Comparison of ENCODE assay signal across 31 mouse cellular contexts in genomic region chr6:147615306-147615705, GRCm38 (mm10).
"Had no signal": no experiment of that assay in that cellular context is flagged by ENCODE, and none has a peak within 500 bp of the region (broad histone marks: within the 10 kb centered on the region; RNA-seq: fewer than 3 reads in every experiment).

No protein-coding gene starts in this region.

- H3K4me1 ChIP-seq: limb, embryonic 10.5 days; limb, embryonic 12.5 days; limb, embryonic 13.5 days; limb, embryonic 15.5 days; liver, embryonic 12.5 days; liver, embryonic 13.5 days; liver, embryonic 15.5 days; lung, embryonic 15.5 days; midbrain, embryonic 10.5 days; midbrain, embryonic 12.5 days; midbrain, embryonic 15.5 days; neural tube, embryonic 12.5 days had no signal

- H3K27ac ChIP-seq: left cerebral cortex, adult 2 months; limb, embryonic 10.5 days; limb, embryonic 12.5 days; limb, embryonic 13.5 days; limb, embryonic 15.5 days; liver, embryonic 12.5 days; liver, embryonic 13.5 days; liver, embryonic 14.5 days; liver, embryonic 15.5 days; lung, embryonic 15.5 days; macrophage; midbrain, embryonic 10.5 days; midbrain, embryonic 12.5 days; midbrain, embryonic 15.5 days; neural tube, embryonic 12.5 days had no signal

- H3K4me3 ChIP-seq: left cerebral cortex, adult 2 months; limb, embryonic 10.5 days; limb, embryonic 12.5 days; limb, embryonic 13.5 days; limb, embryonic 15.5 days; liver, embryonic 12.5 days; liver, embryonic 13.5 days; liver, embryonic 15.5 days; lung, embryonic 15.5 days; megakaryocyte, embryonic 14.5 days; midbrain, embryonic 10.5 days; midbrain, embryonic 12.5 days; midbrain, embryonic 15.5 days; myocyte; neural tube, embryonic 12.5 days had no signal

- H3K36me3 ChIP-seq: limb, embryonic 10.5 days; limb, embryonic 12.5 days; limb, embryonic 13.5 days; limb, embryonic 15.5 days; liver, embryonic 12.5 days; liver, embryonic 13.5 days; liver, embryonic 15.5 days; lung, embryonic 15.5 days; midbrain, embryonic 12.5 days; midbrain, embryonic 15.5 days; neural tube, embryonic 12.5 days had no signal

- H3K4me2 ChIP-seq: limb, embryonic 12.5 days; limb, embryonic 13.5 days; limb, embryonic 15.5 days; liver, embryonic 11.5 days; liver, embryonic 12.5 days; liver, embryonic 13.5 days; liver, embryonic 15.5 days; lung, embryonic 14.5 days; lung, embryonic 15.5 days; midbrain, embryonic 12.5 days; midbrain, embryonic 15.5 days; neural tube, embryonic 12.5 days had no signal

- DNase-seq: left cerebral cortex, postnatal 4 days; liver; liver, embryonic 13.5 days; liver, postnatal 0 days; lung, adult 18-20 months; lung, adult 2 months; lung, embryonic 14.5 days; lung, postnatal 10 days; lung, postnatal 14 days; lung, postnatal 36 days; lung, postnatal 4 days; midbrain, embryonic 14.5 days had no signal

- H3K27me3 ChIP-seq: limb, embryonic 12.5 days; limb, embryonic 13.5 days; limb, embryonic 15.5 days; liver, embryonic 12.5 days; liver, embryonic 13.5 days; liver, embryonic 15.5 days; lung, embryonic 15.5 days; megakaryocyte, embryonic 14.5 days; midbrain, embryonic 12.5 days; midbrain, embryonic 15.5 days; neural tube, embryonic 12.5 days had no signal

- H3K9ac ChIP-seq: limb, embryonic 12.5 days; limb, embryonic 13.5 days; limb, embryonic 15.5 days; liver, embryonic 12.5 days; liver, embryonic 13.5 days; liver, embryonic 14.5 days; liver, embryonic 15.5 days; liver, postnatal 0 days; lung, embryonic 14.5 days; lung, embryonic 15.5 days; midbrain, embryonic 12.5 days; midbrain, embryonic 15.5 days; neural tube, embryonic 12.5 days had no signal

- H3K9me3 ChIP-seq: limb, embryonic 10.5 days; limb, embryonic 12.5 days; limb, embryonic 13.5 days; limb, embryonic 15.5 days; liver, embryonic 12.5 days; liver, embryonic 13.5 days; liver, embryonic 15.5 days; lung, embryonic 15.5 days; megakaryocyte, embryonic 14.5 days; midbrain, embryonic 10.5 days; midbrain, embryonic 12.5 days; midbrain, embryonic 15.5 days; neural tube, embryonic 12.5 days had no signal

- ATAC-seq: liver, embryonic 12.5 days; liver, postnatal 0 days; lung, postnatal 0 days; midbrain, embryonic 15.5 days; midbrain, embryonic 16.5 days had no signal
